Mouse (Mus musculus) inflammation-experienced regulatory T-cells, adult 6 months (primary cell): ENCODE data around the gene Atp6v1g2. TPM values are rescaled to one million over a fixed set of nuclear protein-coding genes. Genes with fewer than 3 reads are reported as not detected.
"Not testable (repeated sequence)": the region's sequence is repeated elsewhere in the genome, so short reads cannot be mapped to it uniquely, and the experiment has no call there.

Experiments used
- ATAC-seq: one replicate; pipeline ENCODE4 v1.8.0; 2017
- polyA plus RNA-seq, 3 experiments: library from polyadenylated mRNA; unstranded; fragments of 100-300 nt; shearing (Covaris generic); gene quantifications; one replicate each; pipeline ENCODE4 v1.2.1; 2017

The Atp6v1g2 gene
- polyA plus RNA-seq, 3 experiments from 2014 or later, result 4.6 to 7.2 (median 5.9) TPM

DNA sequence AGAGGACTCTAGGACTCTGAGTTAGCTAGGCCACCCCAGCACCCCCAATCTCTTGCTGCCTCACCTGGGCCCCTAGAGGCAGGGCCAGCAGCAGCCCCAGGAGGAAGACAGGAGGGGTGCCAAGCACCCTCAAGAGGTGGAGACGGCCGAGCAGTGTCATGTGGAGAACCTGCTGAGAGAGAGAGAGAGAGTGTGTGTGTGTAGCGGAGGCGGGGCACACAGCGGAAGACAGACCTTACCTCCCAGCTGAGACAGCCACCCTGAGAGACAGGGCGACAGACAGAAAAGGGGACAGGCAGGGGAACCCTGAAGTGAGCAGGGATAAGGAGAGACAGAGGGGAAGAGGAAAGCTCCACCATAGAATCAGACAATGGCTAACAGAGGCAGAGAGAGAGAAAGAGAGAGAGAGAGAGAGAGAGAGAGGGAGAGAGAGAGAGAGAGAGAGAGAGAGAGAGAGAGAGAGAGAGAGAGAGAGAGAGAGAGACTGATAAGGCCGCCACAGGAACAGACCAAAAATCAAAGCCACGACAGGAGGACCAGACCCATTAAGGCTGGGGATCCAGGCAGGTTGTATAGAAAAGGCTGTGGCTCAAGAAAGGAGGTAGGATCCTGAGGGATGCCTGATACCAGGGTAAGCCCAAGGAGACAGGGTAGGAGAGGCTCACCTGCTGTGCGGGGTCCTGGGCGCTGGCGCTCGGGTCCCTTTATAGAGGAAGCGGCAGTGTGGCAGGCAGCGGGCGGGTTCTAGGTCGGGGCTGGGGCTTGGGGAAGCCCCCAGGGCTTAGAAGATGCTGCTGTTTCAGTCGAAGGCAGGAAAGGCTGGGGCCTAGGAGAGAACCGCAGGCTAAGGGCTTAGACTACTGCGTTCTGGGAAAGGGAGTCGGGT lies 28.7 kb upstream of the Atp6v1g2 start, which contains the start of gene Lta:
TSS of gene Lta (minus strand) at position 858 of the 886 bp plus-strand sequence.
- peak; percentile 57 for ATAC-seq

DNA sequence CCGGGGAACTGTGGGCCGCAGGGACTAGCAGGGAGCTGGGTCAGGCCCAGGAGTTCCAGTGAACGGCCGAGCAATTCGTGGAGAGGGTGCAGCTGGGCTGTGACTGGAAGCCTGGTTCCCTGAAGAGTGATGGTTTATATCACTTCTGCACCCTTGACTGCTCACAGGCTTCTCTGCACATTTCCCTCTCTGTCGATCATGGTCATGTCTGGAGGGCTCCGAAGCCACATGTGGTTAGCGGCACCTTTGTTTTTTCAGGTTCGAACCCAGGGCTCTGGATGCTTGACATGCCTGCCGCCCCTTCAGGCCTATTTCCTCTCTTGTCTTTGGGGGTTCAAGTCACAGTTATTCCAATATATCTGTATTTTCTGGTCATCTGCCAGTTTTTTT lies 28.1 kb upstream of the Atp6v1g2 start:
- ATAC-seq, result no peak

GRCm38 (mm10) chr17:35209785-35210535 lies 23.5 kb upstream of the Atp6v1g2 start:
- peak; percentile 91 for ATAC-seq

- peak; percentile 13 for ATAC-seq
Observed at GRCm38 (mm10) chr17:35210593-35210992, 22.9 kb upstream of the Atp6v1g2 start.

DNA sequence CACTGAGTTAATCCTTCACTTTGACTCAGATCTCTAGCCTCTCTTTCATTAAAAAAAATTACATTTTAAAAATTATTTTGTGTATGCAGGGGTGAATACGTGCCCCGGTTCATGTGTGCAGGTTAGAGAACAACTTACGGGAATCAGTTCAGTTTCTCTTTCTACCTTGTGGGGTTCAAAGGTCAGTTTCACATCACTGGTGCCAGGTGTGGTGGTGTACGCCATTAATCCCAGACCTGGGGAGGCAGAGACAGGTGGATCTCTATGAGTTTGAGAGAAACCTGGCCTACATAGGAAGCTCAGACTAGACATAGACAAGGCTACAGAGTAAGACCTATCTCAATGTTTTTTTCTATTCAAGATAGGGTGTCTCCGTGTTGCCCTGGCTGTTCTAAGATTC lies 20.4 kb upstream of the Atp6v1g2 start:
- no peak for ATAC-seq

DNA sequence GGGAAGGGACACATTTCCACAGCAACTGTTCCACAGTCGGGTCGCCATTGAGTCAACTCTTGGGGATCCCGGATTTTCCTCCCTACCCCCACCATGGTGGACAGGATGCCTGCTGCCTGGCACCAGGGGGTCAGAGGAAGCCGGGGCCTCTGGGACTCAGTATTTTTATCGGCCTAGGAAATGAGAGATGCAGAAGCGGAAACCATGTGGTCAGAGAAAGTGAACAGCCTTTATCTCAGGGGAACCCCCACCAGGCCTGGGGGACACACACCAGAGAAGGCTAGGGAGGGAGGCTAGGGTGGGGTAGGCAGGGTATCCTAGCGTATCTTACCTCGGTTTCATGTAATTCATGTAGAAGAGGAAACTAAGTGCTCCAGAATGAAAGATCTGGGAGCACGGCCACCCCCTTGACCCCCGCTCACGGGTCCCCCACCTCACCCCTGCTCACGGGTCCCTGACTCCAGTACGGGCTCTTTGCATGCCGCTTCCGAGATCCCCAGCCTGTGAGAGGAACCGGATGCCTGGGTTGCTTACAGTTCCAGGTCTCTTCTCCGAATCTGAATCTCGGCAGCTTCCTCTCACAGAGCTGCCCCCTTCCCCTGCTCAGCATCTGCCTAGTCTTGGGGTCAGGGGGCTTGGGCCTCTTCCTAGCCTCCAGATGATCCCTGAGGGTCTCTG lies 14.8 kb upstream of the Atp6v1g2 start:
- peak; percentile 58 for ATAC-seq

DNA sequence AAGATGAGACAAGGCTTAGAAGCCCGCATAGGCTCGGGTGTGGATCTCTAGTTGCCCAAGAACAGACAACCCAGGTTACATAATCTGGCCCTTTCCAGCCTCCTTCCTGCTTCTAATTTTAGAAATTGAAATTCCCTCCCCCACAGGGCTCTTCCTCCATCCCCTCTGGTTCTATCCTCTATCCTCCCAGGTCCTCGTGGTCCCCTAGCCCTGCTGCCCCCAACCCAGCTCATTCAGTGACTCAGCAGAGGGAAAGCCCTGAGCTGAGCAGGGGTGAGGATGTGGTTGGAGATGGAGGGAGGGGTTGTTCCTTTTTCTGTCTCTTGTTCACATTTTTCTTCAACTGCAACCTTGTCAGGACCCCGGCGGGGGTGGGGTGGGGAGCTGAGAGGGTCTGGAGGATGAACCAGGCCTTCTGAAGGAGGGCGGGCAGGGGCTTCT lies 13.8 kb upstream of the Atp6v1g2 start:
- peak; percentile 83 for ATAC-seq

GRCm38 (mm10) chr17:35220156-35220952 lies 13.1 kb upstream of the Atp6v1g2 start, which contains the start of gene Gm16181:
TSS of gene Gm16181 (plus strand) at chr17:35220834.
- ATAC-seq, result peak; percentile 3

GRCm38 (mm10) chr17:35222299-35222698 lies 11.2 kb upstream of the Atp6v1g2 start:
- ATAC-seq, result no peak

DNA sequence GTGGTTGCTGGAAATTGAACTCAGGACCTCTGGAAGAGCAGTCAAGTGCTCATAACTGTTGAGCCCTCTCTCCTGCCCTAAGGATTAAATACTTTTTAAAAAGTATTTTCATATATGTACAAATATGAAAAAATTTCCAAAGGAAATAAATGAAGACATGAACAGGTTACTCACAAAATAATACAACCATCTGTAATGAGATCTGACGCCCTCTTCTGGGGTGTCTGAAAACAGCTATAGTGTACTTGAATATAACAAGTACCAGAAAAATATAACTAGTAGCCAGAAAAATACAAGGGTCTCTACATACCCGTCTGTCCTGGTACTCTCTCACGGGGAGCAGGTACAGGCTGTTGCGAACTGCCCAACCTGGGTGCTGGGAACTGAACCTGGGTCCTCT lies 8.8 kb upstream of the Atp6v1g2 start:
- ATAC-seq, result no peak

GRCm38 (mm10) chr17:35225456-35225855 lies 8.0 kb upstream of the Atp6v1g2 start:
- ATAC-seq, result no peak

DNA sequence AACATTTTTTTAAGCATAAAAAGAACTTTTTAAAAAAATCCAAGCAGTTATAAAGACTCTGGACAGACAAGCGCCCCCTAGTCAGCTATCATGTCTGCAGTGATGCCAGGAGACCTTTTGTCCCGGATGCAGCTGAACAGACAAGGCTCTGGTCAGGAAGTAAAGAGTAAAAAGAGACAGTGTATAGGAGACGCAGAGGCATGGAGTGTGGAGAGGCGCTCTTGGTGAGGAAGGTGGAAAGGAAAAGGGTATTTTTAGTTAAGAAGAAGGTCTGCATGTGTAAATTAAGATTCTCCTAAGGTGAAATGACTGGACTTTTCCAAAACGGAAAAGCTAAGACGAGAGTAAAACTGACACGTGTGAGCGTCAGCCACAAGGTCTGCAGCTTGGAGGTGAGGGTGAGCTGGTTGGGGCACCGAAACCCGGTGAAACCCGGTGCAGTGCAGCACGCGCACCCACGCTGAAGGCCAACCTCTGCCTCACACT lies 6.9 kb upstream of the Atp6v1g2 start:
- peak; percentile 35 for ATAC-seq

- peak; percentile 57 for ATAC-seq
Observed at GRCm38 (mm10) chr17:35231022-35231421, 2.4 kb upstream of the Atp6v1g2 start.

DNA sequence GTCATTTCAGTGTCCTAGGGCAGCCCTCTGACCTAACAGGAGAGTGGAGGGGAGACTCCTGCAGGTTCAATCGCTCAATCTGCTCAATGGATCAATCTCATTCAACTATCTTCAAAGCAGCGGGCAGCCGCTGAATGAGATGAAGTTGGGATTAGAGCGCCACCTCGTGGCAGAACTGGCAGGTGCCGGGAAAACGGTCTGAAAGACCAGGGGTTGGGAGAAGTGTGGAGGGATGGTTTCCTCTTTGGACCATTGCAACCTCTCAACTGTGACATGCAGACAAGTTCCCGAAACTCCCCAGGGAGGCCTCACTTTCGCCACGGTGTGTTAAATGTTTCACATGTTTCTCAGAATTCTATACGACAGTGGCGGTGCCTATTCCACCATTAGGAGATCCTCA lies 1.4 kb upstream of the Atp6v1g2 start:
- ATAC-seq, result no peak

DNA sequence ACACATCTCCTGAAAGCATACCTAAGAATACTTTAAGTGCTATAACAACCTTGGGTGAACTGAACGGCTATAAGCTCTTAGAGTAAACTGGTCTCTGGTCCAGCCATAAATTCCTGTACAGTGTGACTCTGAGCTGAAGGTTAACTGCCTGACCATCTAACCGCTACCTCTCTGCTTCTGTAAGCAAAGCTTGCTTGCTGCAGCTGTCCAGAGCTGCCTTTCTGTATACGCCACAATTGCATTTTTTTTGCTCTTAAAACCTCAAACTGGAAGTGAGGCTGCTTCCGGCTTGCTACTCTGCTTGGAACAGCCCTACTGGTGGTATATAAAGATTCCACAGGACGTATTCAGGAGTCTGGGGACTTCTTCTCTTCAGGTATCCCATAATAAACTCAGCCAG lies 801 bp upstream of the Atp6v1g2 start:
- ATAC-seq, result peak; percentile 15

GRCm38 (mm10) chr17:35234090-35234489 lies 630 bp downstream of the Atp6v1g2 start:
- ATAC-seq, result not testable (repeated sequence)

DNA sequence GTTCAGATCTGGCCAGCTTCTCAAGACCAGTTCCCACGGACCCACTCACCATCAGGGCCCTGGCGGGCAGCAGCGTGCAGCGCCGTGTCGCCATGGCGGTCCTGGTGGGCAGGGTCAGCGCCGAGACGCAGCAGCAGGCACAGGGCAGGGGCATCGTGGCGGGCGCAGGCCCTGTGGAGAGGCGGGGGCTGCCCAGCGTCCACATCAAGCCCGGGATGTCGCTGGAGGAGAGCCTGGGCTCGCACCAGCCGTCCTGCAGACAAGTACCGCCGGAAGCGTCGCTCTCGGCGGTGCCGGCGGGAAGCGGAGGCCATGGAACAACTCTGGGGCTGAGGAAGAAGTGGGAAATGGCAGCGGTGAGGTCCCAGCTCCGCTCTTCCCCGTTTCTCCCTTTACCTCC lies 1.4 kb downstream of the Atp6v1g2 start:
- no peak for ATAC-seq

- peak; percentile 52 for ATAC-seq
Observed at GRCm38 (mm10) chr17:35235614-35236389, 2.3 kb downstream of the Atp6v1g2 start, which contains the start of gene Nfkbil1. TSS of gene Nfkbil1 (minus strand) at chr17:35235792.

- ATAC-seq, result peak; percentile 64
Observed at GRCm38 (mm10) chr17:35236390-35236746, 2.9 kb downstream of the Atp6v1g2 start.

GRCm38 (mm10) chr17:35236996-35237395 lies 3.5 kb downstream of the Atp6v1g2 start:
- no peak for ATAC-seq

GRCm38 (mm10) chr17:35237504-35237903 lies 4.0 kb downstream of the Atp6v1g2 start:
- no peak for ATAC-seq
